Mouse (Mus musculus): Measurements from ENCODE around the gene Akap13. TPM values are rescaled to one million over a fixed set of nuclear protein-coding genes. Genes with fewer than 3 reads are reported as not detected.
A peak's percentile ranks its signal among the peaks of the same experiment; 100 is the strongest.

Gene Akap13
- polyA plus RNA-seq, 1 experiment from 2014 or later = 37.6 TPM

DNA sequence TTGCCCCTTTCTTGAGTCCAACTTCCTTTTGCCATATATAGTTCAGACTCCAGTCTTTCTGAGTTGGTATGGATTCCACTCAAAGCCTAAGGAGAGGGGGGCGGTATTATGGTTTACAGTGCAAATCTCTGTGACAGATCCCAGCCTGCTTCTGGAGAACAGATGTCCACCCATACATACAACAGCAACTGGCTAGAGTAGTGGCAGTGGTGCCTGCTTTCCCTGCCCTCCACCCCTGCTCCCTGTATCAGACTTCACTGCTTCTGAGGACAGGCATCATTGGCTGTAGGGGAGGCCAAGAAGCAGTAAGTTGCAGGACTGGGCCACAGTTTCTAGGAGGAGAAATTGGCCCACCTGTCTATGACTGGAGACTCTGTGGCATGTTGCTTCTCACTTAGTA lies 102.9 kb downstream of the Akap13 start:
- Histone ChIP-seq H3K4me1 (peaks cover 36% of the 10 kb centered on the region), H3K27me3 (ENCODE audit: insufficient read depth, poor library complexity, severe bottlenecking) (no peaks in the 10 kb centered on the region), H3K27ac (peak overlapping the region; percentile 29; the same call in 1 of the 2 replicates), H3K36me3 (no peaks in the 10 kb centered on the region), H3K4me3 (no peak overlapping the region), H3K9me3 (no peaks in the 10 kb centered on the region)
- DNase-seq (ENCODE audit: low spot score) = no peak
- WGBS = 67% methylated on average over 1 of the region's 1 CpGs

DNA sequence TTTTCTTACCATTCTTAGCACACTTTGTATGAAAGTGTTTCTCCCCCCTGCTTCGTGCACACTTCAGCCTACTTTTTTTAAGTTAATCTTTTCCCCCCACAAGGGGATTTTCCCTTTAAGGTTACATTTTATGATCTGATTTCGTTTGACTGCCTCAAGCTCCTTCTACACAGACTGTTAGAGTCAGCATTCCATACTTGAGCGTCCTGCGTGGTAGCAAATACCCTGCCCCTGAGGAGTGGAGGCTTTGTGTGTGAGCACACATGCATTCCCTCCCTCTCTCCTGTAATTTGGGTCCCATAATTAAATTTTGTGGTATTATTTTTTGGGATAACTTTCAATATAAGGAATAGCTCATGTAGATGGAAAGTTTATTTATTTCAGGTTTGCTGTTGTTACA lies 103.8 kb downstream of the Akap13 start:
- Histone ChIP-seq H3K27ac (no peak overlapping the region), H3K4me1 (peaks cover 30% of the 10 kb centered on the region)

DNA sequence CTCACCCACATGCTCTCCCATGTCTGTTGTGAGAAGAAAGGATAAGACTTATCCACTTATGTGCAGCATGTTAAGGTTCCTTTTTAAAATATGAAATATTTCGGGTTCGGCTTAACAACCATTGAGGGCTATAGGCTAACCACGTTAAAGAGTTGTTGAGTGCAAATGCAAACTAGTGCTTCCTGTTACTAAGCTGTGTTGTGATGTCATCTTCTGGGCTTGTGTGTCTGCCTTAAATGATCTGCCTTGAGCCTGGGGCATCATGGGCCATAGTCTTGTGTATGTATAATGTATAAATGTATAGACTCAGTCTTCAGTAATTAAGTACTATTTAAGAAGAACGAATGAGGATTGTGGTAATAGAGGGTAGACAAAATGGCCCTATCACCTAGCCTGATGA lies 104.6 kb downstream of the Akap13 start:
- no peaks in the 10 kb centered on the region for H3K27me3 ChIP-seq (ENCODE audit: insufficient read depth, poor library complexity, severe bottlenecking)
- no peak overlapping the region for H3K27ac ChIP-seq
- H3K36me3 ChIP-seq = no peaks in the 10 kb centered on the region
- no peak for DNase-seq (ENCODE audit: low spot score)
- no peaks in the 10 kb centered on the region for H3K9me3 ChIP-seq
- WGBS = 85% methylated on average over 4 of the region's 4 CpGs
- peaks cover 29% of the 10 kb centered on the region for H3K4me1 ChIP-seq
- no peak overlapping the region for H3K4me3 ChIP-seq

More for the DNA sequence above, 103.8 kb downstream of the Akap13 start:
- no peaks in the 10 kb centered on the region for H3K27me3 ChIP-seq (ENCODE audit: insufficient read depth, poor library complexity, severe bottlenecking)
- WGBS = 58% methylated on average over 4 of the region's 4 CpGs
- DNase-seq (ENCODE audit: low spot score) = no peak
- H3K9me3 ChIP-seq = no peaks in the 10 kb centered on the region
- no peaks in the 10 kb centered on the region for H3K36me3 ChIP-seq
- no peak overlapping the region for H3K4me3 ChIP-seq

DNA sequence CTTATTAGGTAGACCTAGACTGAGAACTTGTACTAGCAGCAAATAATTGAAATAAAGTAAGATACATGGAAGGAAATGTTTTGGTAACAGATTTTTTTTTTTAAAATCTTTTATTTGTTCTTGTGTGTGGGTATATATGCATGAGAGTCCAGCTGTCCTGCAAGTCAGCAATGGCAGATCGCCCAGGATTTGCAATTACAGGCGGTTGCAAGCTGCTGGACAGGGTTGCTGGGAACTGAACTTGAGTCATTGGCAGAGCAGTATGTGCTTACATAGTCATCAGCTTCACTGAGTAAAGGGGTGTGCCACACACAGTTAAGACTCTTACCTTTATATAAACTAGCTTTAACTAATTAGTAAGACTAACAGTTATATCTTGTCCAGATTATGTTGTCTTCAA lies 105.2 kb downstream of the Akap13 start:
- Histone ChIP-seq H3K27ac (no peak overlapping the region), H3K4me1 (peaks cover 27% of the 10 kb centered on the region), H3K4me3 (no peak overlapping the region), H3K27me3 (ENCODE audit: insufficient read depth, poor library complexity, severe bottlenecking) (no peaks in the 10 kb centered on the region), H3K9me3 (no peaks in the 10 kb centered on the region), H3K36me3 (no peaks in the 10 kb centered on the region)
- 89% methylated on average over 2 of the region's 2 CpGs for WGBS
- no peak for DNase-seq (ENCODE audit: low spot score)

DNA sequence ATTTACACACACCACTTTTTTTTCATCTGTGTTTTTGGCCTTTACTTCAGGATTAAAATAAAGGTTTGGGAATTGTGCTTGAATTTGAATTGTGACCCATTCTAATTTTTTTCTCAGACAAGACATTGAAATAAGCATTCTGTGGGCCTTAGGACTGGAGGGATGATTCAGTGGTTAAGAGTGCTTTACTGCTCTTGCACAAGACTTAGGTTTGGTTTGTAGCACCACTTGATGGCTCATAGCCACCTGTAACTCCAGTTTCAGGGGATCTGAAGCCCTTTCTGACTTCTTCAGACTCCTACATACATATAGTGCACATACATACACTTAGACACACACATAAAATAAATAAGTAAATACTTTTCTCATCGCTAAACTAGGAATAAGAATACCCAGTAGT lies 105.8 kb downstream of the Akap13 start:
- Histone ChIP-seq H3K4me3 (no peak overlapping the region), H3K36me3 (no peaks in the 10 kb centered on the region), H3K4me1 (peaks cover 24% of the 10 kb centered on the region), H3K27me3 (ENCODE audit: insufficient read depth, poor library complexity, severe bottlenecking) (no peaks in the 10 kb centered on the region), H3K27ac (no peak overlapping the region), H3K9me3 (no peaks in the 10 kb centered on the region)
- no peak for DNase-seq (ENCODE audit: low spot score)
- 100% methylated on average over 1 of the region's 1 CpGs for WGBS

DNA sequence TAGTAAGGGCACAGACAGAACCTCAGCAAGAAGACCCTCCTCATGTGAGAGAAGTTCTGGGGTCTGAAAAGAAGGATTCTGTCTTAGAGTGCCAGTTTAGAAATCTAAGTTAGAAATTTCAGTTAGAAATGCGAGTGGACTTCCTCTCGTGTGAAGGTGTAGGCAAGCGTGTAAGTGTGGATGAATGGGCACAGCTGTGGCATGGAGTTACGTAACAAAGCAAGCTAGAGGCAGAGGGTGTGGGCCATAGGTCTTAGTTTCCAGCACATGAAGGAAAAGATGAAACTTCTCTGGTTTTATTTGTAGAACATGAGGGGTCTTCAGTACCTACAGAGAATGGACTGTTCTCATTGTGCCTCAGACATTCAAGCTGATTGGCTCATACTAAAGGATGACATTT lies 112.9 kb downstream of the Akap13 start:
- Histone ChIP-seq H3K4me1 (peaks cover 15% of the 10 kb centered on the region), H3K36me3 (peaks cover 6% of the 10 kb centered on the region; the same call in 1 of the 2 replicates), H3K27me3 (ENCODE audit: insufficient read depth, poor library complexity, severe bottlenecking) (no peaks in the 10 kb centered on the region), H3K9me3 (no peaks in the 10 kb centered on the region), H3K27ac (no peak overlapping the region), H3K4me3 (no peak overlapping the region)
- no peak for DNase-seq (ENCODE audit: low spot score)
- WGBS = 88% methylated on average over 4 of the region's 4 CpGs

DNA sequence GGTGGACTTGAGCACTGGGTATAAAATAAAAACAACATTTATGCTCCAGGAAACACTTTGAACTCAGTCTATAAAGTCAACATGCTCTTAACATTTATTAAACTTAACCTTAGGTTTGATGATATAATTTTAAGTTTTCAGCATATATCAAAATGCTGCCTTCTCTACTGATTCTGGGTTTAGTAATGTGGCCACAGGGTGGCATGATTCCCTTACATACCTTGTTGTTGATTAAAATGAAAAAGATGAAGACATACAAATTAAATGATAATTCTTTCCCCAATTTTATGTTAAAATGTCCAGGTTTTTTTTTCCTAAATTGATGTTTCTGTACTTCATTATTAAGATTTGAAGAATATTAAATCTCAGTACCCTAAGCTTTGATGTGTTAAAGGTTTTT lies 113.5 kb downstream of the Akap13 start:
- H3K4me1 ChIP-seq = peaks cover 15% of the 10 kb centered on the region
- no peaks in the 10 kb centered on the region for H3K27me3 ChIP-seq (ENCODE audit: insufficient read depth, poor library complexity, severe bottlenecking)
- no peak overlapping the region for H3K4me3 ChIP-seq
- H3K36me3 ChIP-seq = peaks cover 6% of the 10 kb centered on the region; the same call in 1 of the 2 replicates
- no peaks in the 10 kb centered on the region for H3K9me3 ChIP-seq
- DNase-seq (ENCODE audit: low spot score) = no peak
- no peak overlapping the region for H3K27ac ChIP-seq

DNA sequence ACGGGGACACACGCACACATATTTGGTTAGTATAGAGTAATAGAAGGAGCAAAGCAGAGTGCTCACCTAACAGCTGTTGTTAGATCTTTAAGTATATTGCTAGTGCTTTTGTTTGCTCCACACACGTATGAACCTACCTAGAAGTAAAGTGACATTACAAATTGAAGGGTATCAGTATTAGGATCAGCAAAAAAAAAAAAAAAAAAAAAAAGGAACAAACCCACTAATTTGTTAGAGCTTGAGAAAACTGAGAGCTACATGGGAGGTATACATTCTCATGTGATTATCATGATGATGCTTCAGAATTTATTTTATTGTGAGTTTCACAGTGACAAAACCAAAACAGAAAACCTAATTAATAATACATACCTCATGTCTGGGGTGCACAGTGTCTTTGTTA lies 114.9 kb downstream of the Akap13 start:
- peaks cover 23% of the 10 kb centered on the region for H3K4me1 ChIP-seq
- WGBS = 90% methylated on average over 3 of the region's 3 CpGs

DNA sequence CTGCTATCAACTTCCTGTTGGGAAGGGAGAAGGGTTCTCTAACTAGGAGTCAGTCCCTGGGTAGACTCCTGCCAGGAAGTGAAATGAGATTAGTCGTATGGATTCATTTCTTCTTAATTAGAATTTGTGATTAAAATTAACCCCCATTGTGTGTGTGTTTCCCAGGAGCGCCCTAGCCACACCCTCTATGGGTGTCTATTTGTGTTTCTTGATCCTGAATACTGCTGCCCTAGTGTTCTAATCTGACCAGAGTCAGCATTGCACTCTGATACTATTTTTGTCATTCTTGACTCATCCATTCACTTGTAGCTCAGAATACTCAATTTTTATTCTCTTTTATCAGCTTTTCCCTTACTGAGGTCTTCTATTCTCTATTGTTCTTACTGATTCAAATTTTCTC lies 115.7 kb downstream of the Akap13 start:
- Histone ChIP-seq H3K27me3 (ENCODE audit: insufficient read depth, poor library complexity, severe bottlenecking) (no peaks in the 10 kb centered on the region), H3K36me3 (peaks cover 6% of the 10 kb centered on the region; the same call in 1 of the 2 replicates), H3K9me3 (no peaks in the 10 kb centered on the region), H3K4me3 (no peak overlapping the region), H3K4me1 (peaks cover 30% of the 10 kb centered on the region), H3K27ac (peak overlapping the region; percentile 52; the same call in 1 of the 2 replicates)
- no peak for DNase-seq (ENCODE audit: low spot score)
- WGBS = 68% methylated on average over 2 of the region's 2 CpGs

More for the DNA sequence above, 114.9 kb downstream of the Akap13 start:
- Histone ChIP-seq H3K9me3 (no peaks in the 10 kb centered on the region), H3K4me3 (no peak overlapping the region), H3K27ac (no peak overlapping the region), H3K27me3 (ENCODE audit: insufficient read depth, poor library complexity, severe bottlenecking) (no peaks in the 10 kb centered on the region), H3K36me3 (peaks cover 6% of the 10 kb centered on the region; the same call in 1 of the 2 replicates)
- no peak for DNase-seq (ENCODE audit: low spot score)

DNA sequence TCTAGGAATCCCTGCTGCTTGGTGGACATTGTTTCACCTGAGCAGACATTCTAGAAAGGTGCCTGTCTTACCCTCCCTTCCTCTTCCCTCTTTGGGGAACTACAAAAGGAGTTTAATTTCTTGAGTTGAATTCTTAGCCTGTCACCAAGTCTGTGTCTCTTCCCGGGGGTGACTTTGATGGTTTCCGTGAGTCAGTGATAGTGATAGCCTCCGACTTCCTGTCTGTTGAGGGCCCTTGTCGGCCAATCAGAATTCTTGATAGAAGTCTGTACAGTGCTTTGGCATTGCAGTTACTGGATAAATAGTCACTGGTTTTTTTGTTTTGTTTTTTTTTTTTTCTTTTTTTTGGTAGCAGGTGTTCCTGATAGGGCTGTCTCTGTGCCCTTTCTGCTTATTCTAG lies 116.8 kb downstream of the Akap13 start:
- Histone ChIP-seq H3K4me3 (0 out of 2 replicates have a peak overlapping the region, but pooled peaks have one; percentile 3), H3K27ac (peak overlapping the region; percentile 52; the same call in 1 of the 2 replicates), H3K4me1 (peaks cover 30% of the 10 kb centered on the region), H3K27me3 (ENCODE audit: insufficient read depth, poor library complexity, severe bottlenecking) (no peaks in the 10 kb centered on the region), H3K9me3 (no peaks in the 10 kb centered on the region), H3K36me3 (peaks cover 6% of the 10 kb centered on the region; the same call in 1 of the 2 replicates)
- 28% methylated on average over 4 of the region's 4 CpGs for WGBS
- DNase-seq (ENCODE audit: low spot score) = no peak

DNA sequence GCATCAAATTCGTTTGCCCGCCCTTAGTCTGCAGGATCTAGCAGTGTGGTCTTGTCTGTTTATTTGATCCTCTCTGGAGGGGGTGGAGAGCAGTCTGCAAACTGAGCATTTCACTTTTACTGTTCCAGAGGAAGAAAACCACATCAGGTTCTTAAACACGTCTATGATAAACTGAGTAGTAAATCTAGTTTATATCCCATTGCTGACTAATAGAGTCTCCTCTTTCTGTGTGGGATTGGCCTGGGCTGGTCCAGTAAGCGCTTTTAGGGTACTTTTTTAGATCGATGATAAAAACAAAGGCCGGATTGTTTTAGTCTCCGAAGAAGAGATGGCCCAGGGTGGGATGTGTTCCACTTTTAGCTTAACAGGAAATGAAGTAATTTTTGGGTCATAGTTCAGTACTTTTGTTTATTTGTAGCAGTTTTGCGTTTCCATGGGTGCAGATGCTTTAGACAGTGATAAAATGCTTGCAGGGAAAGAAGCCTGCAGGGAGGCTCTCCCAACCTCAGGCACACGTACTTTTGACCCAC lies 119.9 kb downstream of the Akap13 start:
- Histone ChIP-seq H3K27me3 (ENCODE audit: insufficient read depth, poor library complexity, severe bottlenecking) (no peaks in the 10 kb centered on the region), H3K9me3 (no peaks in the 10 kb centered on the region), H3K4me1 (peaks cover 30% of the 10 kb centered on the region), H3K27ac (peak overlapping the region; percentile 67), H3K36me3 (peaks cover 12% of the 10 kb centered on the region; the same call in 1 of the 2 replicates), H3K4me3 (no peak overlapping the region)
- WGBS = 22% methylated on average over 9 of the region's 9 CpGs
- no peak for DNase-seq (ENCODE audit: low spot score)

DNA sequence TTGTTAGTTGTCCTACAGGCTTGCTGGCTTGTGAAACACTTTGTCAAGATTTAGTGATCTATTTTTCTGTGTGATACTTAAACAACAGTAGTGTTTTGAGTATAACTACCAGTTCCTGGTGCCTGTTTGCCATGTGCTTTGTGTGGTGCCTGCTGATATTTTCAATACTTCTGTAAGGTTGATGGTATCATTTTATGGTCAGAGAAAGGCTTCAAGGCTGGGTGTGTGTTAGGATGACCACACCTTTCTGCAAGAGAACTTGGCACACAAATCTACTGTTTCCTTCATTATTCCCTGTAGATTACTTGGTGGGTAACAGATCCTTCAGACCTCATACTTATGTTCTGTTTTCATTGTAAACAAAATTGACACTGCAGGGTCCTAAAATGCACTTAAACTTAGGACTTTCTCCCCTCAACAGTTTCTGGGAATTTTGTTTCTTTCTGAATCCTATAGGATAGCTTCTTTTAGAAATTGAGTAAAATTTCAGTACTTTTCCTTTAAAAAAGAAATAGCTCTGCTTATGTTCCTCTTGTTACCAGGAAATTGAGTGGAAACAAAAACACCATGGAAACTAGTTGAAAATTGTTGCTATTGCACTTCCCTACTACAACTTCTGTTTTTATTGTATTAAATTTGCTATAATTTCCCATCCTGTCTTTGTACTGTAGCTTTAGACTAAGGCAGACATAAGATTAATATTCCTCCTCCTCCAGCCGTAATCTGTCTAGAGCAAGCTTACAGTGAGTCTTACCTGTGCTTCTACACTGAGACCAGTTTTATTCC lies 120.7 kb downstream of the Akap13 start:
- Histone ChIP-seq H3K4me3 (no peak overlapping the region), H3K4me1 (peaks cover 29% of the 10 kb centered on the region), H3K36me3 (peaks cover 17% of the 10 kb centered on the region; the same call in 1 of the 2 replicates), H3K9me3 (no peaks in the 10 kb centered on the region), H3K27ac (peak overlapping the region; percentile 67), H3K27me3 (ENCODE audit: insufficient read depth, poor library complexity, severe bottlenecking) (no peaks in the 10 kb centered on the region)
- WGBS = 91% methylated on average over 1 of the region's 1 CpGs
- no peak for DNase-seq (ENCODE audit: low spot score)

DNA sequence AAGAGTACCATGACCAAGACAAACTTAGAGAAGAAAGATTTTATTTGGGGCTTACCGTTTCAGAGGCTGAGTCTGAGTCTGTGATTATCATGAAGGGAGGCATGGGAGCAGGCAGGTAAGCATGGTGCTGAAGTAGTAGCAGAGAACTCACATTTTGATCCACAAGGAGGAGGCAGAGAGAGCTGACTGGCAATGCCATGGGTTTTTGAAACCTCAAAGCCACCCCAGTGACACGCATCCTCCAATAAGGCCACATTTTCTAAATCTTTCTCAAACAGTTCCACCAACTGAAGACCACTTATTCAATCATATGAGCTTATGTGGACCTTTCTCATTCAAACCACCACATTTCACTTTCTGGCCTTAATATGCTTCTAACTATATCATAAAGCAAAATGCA lies 121.5 kb downstream of the Akap13 start:
- H3K4me3 ChIP-seq = no peak overlapping the region
- H3K4me1 ChIP-seq = peaks cover 25% of the 10 kb centered on the region
- DNase-seq (ENCODE audit: low spot score) = no peak
- H3K36me3 ChIP-seq = peaks cover 16% of the 10 kb centered on the region; the same call in 1 of the 2 replicates
- WGBS = 93% methylated on average over 2 of the region's 2 CpGs
- H3K9me3 ChIP-seq = no peaks in the 10 kb centered on the region
- H3K27me3 ChIP-seq (ENCODE audit: insufficient read depth, poor library complexity, severe bottlenecking) = no peaks in the 10 kb centered on the region
- H3K27ac ChIP-seq = no peak overlapping the region

All from heart, embryonic 10.5 days (tissue).